ENCODE assay signal across 10 mouse cellular contexts in the genomic region with DNA sequence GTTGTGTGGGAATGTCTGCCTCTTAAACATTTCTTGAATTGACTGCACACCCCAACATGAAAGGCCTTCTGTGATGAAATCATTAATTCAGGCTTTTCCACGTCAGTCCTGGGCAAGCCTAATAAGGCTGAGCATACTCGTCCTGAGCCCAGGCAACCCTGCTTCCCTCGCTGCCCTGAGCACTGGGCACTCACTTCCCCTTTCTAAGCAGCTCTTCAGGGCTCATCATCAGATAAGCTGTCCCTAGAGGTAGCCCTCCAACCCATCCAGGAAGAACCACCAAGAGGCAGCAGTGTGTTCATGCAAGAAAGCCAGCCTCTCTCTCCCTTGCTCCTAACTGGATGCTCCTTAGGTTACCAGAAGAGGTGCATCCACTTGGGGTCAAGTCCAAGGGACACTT.
"Had no signal": no experiment of that assay in that cellular context is flagged by ENCODE, and none has a peak within 500 bp of the region (broad histone marks: within the 10 kb centered on the region; RNA-seq: fewer than 3 reads in every experiment).

No protein-coding gene starts in this region.

- ATAC-seq: lung, postnatal 0 days; midbrain, embryonic 16.5 days had no signal

- H3K4me3 ChIP-seq: limb, embryonic 10.5 days; liver, embryonic 15.5 days; megakaryocyte, embryonic 14.5 days had no signal

- DNase-seq: kidney, adult 8-10 months; kidney, postnatal 25 days; lung, adult 2 months; lung, postnatal 36 days; right cerebral cortex, postnatal 25 days had no signal

- H3K27ac ChIP-seq: limb, embryonic 10.5 days; liver, embryonic 15.5 days had no signal
